Mouse (Mus musculus): ENCODE data around the gene Paics. TPM values are rescaled to one million over a fixed set of nuclear protein-coding genes. Genes with fewer than 3 reads are reported as not detected.

Paics gene
- polyA plus RNA-seq, 1 experiment = 5.9 TPM

GRCm38 (mm10) chr5:76942505-76942904 lies 8.6 kb upstream of the Paics start:
- Histone ChIP-seq H3K27me3 (ENCODE audit: control insufficient read depth, insufficient read depth, low read length) (no peaks in the 10 kb centered on the region), H3K36me3 (ENCODE audit: control insufficient read depth, insufficient read depth, low read length) (no peaks in the 10 kb centered on the region), H3K27ac (ENCODE audit: insufficient read depth, low read depth, low read length) (no peak overlapping the region), H3K4me3 (ENCODE audit: low read depth, low read length) (no peak overlapping the region), H3K4me1 (ENCODE audit: control insufficient read depth, insufficient read depth, insufficient read length, low read length) (no peaks in the 10 kb centered on the region)
- TF ChIP-seq CTCF (IDR thresholded peaks at IDR 0.05; ENCODE audit: extremely low read depth, insufficient read length, insufficient replicate concordance, low read depth, low read length) (no peak), POLR2A (IDR thresholded peaks at IDR 0.05; ENCODE audit: low read depth, low read length) (no peak)
- 46% methylated on average over 4 of the region's 4 CpGs for WGBS

- Histone ChIP-seq H3K27me3 (ENCODE audit: control insufficient read depth, insufficient read depth, low read length) (no peaks in the 10 kb centered on the region), H3K36me3 (ENCODE audit: control insufficient read depth, insufficient read depth, low read length) (no peaks in the 10 kb centered on the region), H3K27ac (ENCODE audit: insufficient read depth, low read depth, low read length) (no peak overlapping the region), H3K4me1 (ENCODE audit: control insufficient read depth, insufficient read depth, insufficient read length, low read length) (no peaks in the 10 kb centered on the region), H3K4me3 (ENCODE audit: low read depth, low read length) (no peak overlapping the region)
- TF ChIP-seq POLR2A (IDR thresholded peaks at IDR 0.05; ENCODE audit: low read depth, low read length) (no peak), CTCF (IDR thresholded peaks at IDR 0.05; ENCODE audit: extremely low read depth, insufficient read length, insufficient replicate concordance, low read depth, low read length) (no peak)
- WGBS = 80% methylated on average over 6 of the region's 6 CpGs
These were observed 6.0 kb upstream of the Paics start for GRCm38 (mm10) chr5:76944965-76945677.

- 83% methylated on average over 2 of the region's 2 CpGs for WGBS
- no peak overlapping the region for H3K4me3 ChIP-seq (ENCODE audit: low read depth, low read length)
These were observed 5.5 kb upstream of the Paics start for GRCm38 (mm10) chr5:76945678-76946033.

GRCm38 (mm10) chr5:76947142-76947541 lies 4.0 kb upstream of the Paics start:
- Histone ChIP-seq H3K4me1 (ENCODE audit: control insufficient read depth, insufficient read depth, insufficient read length, low read length) (peaks cover 4% of the 10 kb centered on the region; the same call in 1 of the 2 replicates), H3K27me3 (ENCODE audit: control insufficient read depth, insufficient read depth, low read length) (no peaks in the 10 kb centered on the region), H3K4me3 (ENCODE audit: low read depth, low read length) (no peak overlapping the region), H3K27ac (ENCODE audit: insufficient read depth, low read depth, low read length) (no peak overlapping the region), H3K36me3 (ENCODE audit: control insufficient read depth, insufficient read depth, low read length) (no peaks in the 10 kb centered on the region)
- 46% methylated on average over 4 of the region's 4 CpGs for WGBS
- no peak for TF ChIP-seq POLR2A (IDR thresholded peaks at IDR 0.05; ENCODE audit: low read depth, low read length)
- no peak for TF ChIP-seq CTCF (IDR thresholded peaks at IDR 0.05; ENCODE audit: extremely low read depth, insufficient read length, insufficient replicate concordance, low read depth, low read length)

More at GRCm38 (mm10) chr5:76945678-76946033, 5.5 kb upstream of the Paics start:
- H3K4me1 ChIP-seq (ENCODE audit: control insufficient read depth, insufficient read depth, insufficient read length, low read length) = peaks cover 1% of the 10 kb centered on the region; the same call in 1 of the 2 replicates
- H3K36me3 ChIP-seq (ENCODE audit: control insufficient read depth, insufficient read depth, low read length) = no peaks in the 10 kb centered on the region
- no peak overlapping the region for H3K27ac ChIP-seq (ENCODE audit: insufficient read depth, low read depth, low read length)
- H3K27me3 ChIP-seq (ENCODE audit: control insufficient read depth, insufficient read depth, low read length) = no peaks in the 10 kb centered on the region
- TF ChIP-seq POLR2A (IDR thresholded peaks at IDR 0.05; ENCODE audit: low read depth, low read length) (no peak), CTCF (IDR thresholded peaks at IDR 0.05; ENCODE audit: extremely low read depth, insufficient read length, insufficient replicate concordance, low read depth, low read length) (no peak)

- WGBS = 75% methylated on average over 4 of the region's 4 CpGs
- Histone ChIP-seq H3K4me3 (ENCODE audit: low read depth, low read length) (no peak overlapping the region), H3K4me1 (ENCODE audit: control insufficient read depth, insufficient read depth, insufficient read length, low read length) (peaks cover 4% of the 10 kb centered on the region; the same call in 1 of the 2 replicates)
These were observed 3.3 kb upstream of the Paics start for GRCm38 (mm10) chr5:76947758-76948157.

GRCm38 (mm10) chr5:76950343-76951105 lies 583 bp upstream of the Paics start:
- Histone ChIP-seq H3K4me1 (ENCODE audit: control insufficient read depth, insufficient read depth, insufficient read length, low read length) (peaks cover 10% of the 10 kb centered on the region; the same call in 1 of the 2 replicates), H3K36me3 (ENCODE audit: control insufficient read depth, insufficient read depth, low read length) (no peaks in the 10 kb centered on the region), H3K27me3 (ENCODE audit: control insufficient read depth, insufficient read depth, low read length) (no peaks in the 10 kb centered on the region), H3K4me3 (ENCODE audit: low read depth, low read length) (peak overlapping the region; percentile 73), H3K27ac (ENCODE audit: insufficient read depth, low read depth, low read length) (peak overlapping the region; percentile 48)
- TF ChIP-seq CTCF (IDR thresholded peaks at IDR 0.05; ENCODE audit: extremely low read depth, insufficient read length, insufficient replicate concordance, low read depth, low read length) = no peak
- TF ChIP-seq POLR2A (IDR thresholded peaks at IDR 0.05; ENCODE audit: low read depth, low read length) = no peak; the same call in 1 of the 2 replicates
- WGBS = under 1% methylated on average over 24 of the region's 24 CpGs

More at GRCm38 (mm10) chr5:76947758-76948157, 3.3 kb upstream of the Paics start:
- no peaks in the 10 kb centered on the region for H3K36me3 ChIP-seq (ENCODE audit: control insufficient read depth, insufficient read depth, low read length)
- H3K27me3 ChIP-seq (ENCODE audit: control insufficient read depth, insufficient read depth, low read length) = no peaks in the 10 kb centered on the region
- TF ChIP-seq CTCF (IDR thresholded peaks at IDR 0.05; ENCODE audit: extremely low read depth, insufficient read length, insufficient replicate concordance, low read depth, low read length) = no peak
- TF ChIP-seq POLR2A (IDR thresholded peaks at IDR 0.05; ENCODE audit: low read depth, low read length) = no peak
- H3K27ac ChIP-seq (ENCODE audit: insufficient read depth, low read depth, low read length) = no peak overlapping the region

Data from small intestine, adult 2 months (tissue).